Mouse (Mus musculus): ENCODE data around the gene Anks1.

DNA sequence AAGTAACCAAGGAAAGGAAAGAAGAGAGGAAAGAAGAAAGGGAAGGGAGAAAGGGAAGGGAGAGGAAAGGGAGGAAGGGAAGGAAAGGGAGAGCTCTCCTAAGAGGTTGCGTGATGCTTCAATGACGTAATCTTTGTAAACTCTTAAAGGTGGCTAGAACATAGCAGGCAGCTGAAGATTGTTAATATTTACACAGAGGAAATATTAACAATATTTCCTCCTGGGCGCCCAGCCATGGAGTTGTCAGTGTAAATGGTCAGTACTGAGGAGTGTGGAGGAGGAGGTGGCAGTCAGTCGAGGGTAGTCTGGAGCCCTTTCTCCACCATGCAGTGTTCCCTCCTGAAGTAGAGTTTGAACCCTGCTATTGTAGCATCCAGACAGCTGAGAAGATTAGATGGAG lies 15.9 kb downstream of the Anks1 start:
- TF ChIP-seq CTCF (IDR thresholded peaks at IDR 0.05; ENCODE audit: low read depth, low read length): no peak
- TF ChIP-seq GATA1 (IDR thresholded peaks at IDR 0.05; ENCODE audit: borderline replicate concordance, low read length): no peak
- no peak for TF ChIP-seq TAL1 (conservative IDR thresholded peaks at IDR 0.05; ENCODE audit: low read depth, low read length)
